Mouse (Mus musculus) WW6 (cell line): ENCODE measurements around the gene Csf2.
"Not testable (repeated sequence)": the region's sequence is repeated elsewhere in the genome, so short reads cannot be mapped to it uniquely, and the experiment has no call there.

Source experiments
- DNase-seq: peaks from one replicate; pipeline ENCODE4 v3.0.0-alpha.2; 2013; ENCODE audit warnings: low read depth, low spot score

Csf2 gene

GRCm38 (mm10) chr11:54248940-54249717 lies at the start of gene Csf2:
Gene Csf2 (minus strand): TSS chr11:54249667.
- no peak for DNase-seq

DNA sequence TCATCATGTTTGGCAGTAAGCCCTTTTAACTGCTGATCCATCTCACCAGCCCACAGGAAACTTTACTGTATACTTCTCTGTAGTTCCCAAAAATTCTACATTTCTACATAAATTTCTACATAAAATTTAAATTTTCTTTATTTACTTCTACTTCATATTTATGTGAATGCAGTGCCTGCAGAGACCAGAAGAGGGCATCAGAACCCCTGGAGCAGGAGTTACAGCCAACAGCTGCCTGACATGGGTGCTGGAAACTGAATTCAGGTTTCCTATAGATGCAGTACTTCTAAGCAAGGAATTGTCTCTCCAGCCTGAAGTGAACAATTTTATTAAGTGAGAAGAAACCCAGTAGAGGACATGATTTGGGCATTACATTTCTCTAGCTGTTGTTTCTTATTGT lies 49.3 kb upstream of the Csf2 start:
- DNase-seq = no peak

- DNase-seq = not testable (repeated sequence)
Observed at GRCm38 (mm10) chr11:54297471-54297870, 48.0 kb upstream of the Csf2 start.

DNA sequence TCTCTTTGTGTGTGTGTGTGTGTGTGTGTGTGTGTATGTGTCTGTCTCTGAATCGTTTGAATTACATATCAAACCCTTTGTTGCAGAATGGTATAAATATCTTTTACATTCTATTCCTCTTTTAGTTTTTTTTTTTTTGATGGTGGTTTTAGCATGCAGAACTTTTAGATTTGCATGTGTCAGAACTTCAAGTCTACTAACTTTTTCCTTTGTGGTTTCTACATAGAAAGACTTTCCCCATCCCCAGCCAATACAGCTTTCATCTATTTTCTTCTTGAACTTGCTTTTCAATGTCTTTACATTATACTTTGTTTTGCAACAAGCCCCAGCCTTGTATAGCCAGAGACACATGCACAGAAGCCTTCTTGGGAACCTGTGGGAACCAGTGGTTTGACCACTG lies 47.3 kb upstream of the Csf2 start:
- no peak for DNase-seq

DNA sequence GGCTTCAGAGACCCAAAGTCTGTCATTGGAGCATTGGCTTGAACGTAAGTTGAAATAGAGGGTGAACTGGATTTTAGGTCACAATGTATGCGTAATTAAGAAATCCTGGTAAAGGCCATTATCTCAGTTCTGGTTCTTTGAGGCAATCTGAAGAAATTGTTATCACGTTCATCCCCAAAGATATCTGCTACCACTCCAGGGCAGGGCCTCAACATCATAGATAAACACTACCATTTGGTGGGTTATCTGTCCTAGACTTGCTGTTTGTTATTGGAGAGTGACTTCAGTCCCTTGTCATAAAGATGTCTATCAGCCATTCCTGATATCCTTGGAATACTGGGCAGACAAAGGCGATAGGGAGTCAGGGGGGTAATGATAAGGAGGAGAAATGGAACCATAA lies 46.5 kb upstream of the Csf2 start:
- no peak for DNase-seq

GRCm38 (mm10) chr11:54293980-54294807 lies 44.7 kb upstream of the Csf2 start:
- DNase-seq = no peak

DNA sequence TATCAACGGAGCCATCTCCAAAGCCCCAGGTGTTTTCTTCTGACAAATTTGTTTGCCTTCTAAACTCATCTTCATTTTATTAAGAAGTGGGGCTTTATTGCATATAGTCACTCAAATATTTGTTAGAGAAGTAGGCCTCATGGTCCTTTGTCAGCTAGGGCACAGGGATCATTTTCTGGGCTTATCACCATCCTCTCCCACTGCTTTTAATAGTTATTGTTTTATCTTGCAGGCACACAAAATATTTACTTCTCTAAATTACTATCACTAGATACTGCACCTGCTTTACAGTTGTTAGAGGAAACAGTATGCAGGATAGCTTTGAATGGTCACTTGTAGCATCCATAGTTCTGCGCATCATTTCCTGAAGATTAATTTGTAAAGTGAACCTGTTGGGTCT lies 42.7 kb upstream of the Csf2 start:
- no peak for DNase-seq

- DNase-seq = no peak
Observed at GRCm38 (mm10) chr11:54287821-54288453, 38.5 kb upstream of the Csf2 start.

DNA sequence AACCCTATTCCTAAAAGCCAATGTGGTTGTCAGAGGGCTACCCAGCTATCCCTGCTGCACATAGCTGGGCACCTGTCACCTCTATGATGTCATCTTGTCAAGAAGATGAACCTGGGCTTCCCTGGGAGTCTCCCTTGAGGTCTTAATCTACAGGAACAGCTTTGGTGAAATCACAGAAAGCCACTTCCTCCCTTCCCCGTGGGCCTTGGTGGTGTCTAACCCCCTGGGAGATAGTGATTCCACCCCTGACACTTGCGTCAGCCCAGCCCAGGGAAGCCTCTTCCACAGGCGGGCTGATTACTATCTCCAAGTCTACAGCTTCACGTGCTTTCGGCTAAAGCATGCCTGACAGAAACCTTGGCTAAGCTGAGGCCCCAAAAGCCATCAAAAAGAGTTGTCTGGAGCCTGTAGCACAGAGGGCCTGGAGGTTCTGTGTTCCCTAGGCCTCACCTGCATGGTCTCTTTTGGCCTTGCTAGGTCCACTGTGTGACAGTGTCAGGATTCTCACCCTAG lies 22.0 kb upstream of the Csf2 start:
- no peak for DNase-seq

GRCm38 (mm10) chr11:54269191-54269896 lies 19.9 kb upstream of the Csf2 start:
- no peak for DNase-seq

- DNase-seq = no peak
Observed at GRCm38 (mm10) chr11:54267177-54267576, 17.7 kb upstream of the Csf2 start, which contains the start of gene Il3. Gene Il3 (minus strand): TSS chr11:54267277.

DNA sequence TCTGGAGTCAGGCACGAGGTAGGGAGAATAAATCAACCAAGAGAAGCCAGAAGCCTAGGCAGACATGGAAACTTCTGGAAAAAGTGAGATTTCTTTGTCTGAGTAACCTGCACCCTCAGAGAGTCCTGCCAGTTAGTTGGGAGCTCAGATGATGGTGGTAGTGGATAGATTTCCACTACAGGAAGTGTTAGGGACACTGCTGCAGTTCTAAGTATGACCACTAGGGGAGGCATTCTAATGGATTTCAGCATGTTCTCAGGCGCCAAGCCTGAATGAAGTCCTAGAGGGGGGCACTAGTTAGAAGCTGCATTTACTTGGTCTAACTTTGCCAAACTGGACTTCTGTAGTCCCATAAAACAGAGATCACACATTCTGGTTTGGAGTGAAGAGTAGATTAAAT lies 15.1 kb upstream of the Csf2 start:
- peak; percentile 31 for DNase-seq

DNA sequence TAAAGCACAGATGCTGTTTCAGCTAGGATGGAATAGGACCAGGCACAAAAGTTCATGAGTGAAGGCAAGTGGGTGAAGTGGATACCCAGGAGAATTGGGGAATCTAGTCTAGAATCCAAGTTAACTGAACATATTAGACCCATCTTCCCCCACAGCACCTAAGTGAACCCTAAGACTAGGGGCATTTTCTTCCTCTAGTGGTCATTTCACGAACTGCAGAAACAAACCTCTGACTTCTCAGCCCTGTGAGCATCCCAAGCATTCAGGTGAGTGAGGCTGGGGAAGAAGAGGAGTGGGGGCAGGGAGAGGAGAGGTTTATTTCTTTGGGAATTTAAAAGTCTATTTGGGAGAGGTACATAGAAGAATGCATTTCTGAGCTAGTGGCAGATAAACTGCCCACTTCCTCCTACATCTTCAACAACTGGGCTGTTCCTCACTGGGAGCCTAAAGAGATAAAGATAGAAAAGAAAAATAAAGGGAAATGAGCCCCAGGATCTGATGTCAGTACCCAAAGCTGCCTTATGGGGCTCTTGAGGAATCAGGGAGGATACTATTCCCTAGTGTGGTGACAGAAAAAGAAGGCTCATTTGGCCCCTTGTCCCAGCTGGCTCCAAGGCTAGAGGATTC lies 14.1 kb upstream of the Csf2 start:
- peak; percentile 33 for DNase-seq

DNA sequence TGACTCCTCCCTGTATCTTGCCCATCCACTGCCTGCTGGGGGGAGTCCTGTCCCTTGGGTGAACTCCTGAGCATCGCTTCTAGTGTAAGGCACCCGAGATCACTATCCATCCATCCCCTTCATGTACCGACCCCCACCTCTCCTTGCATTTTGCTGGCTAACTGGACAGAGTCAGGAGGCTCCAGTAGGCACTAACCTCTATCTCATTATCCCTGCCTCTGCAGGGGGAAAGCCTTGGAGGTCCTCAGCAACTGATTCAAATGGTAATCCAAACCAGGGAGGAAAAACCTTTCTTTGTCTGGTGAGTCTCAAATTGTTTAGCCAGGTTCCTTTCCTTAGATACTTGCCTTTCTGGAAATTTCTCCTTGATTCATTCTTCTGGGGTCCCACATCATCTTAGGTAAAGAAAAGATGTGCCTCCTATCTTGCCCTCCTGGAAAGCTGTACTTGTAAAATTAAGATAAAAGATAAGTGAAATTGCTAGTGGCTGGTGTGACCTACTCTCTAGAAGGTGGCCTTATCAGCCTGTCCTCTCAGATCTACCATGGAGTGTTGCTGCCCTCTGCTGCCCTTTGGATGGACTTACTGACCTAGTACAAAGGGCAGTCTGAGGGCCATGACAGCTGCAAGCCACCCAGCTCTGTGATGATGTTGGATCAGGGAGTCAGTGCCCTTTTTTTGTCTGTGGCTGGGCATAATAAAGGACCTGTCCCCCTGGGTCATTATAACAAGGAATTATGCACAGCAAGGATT lies 7.3 kb upstream of the Csf2 start:
- peak; percentile 14 for DNase-seq

GRCm38 (mm10) chr11:54254114-54254513 lies 4.6 kb upstream of the Csf2 start:
- DNase-seq = no peak

DNA sequence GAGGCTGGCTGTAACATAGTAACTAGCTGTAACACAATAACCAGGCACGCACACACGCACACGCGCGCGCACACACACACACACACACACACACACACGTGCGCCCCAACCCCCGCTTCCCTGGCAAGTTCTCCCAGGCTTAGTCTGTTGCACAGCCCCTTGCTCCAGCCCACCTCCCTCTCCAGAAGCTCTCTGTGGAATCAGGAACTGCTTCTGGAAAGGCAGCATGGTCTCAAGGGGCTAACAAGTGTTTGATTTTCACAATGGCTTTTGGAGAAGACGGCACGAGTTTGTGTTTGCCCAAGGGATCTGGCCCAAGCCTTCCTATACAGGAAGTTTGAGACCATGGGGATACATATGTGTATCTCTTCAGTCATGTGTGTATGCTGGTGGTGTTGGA lies 1.1 kb upstream of the Csf2 start:
- DNase-seq = no peak

DNA sequence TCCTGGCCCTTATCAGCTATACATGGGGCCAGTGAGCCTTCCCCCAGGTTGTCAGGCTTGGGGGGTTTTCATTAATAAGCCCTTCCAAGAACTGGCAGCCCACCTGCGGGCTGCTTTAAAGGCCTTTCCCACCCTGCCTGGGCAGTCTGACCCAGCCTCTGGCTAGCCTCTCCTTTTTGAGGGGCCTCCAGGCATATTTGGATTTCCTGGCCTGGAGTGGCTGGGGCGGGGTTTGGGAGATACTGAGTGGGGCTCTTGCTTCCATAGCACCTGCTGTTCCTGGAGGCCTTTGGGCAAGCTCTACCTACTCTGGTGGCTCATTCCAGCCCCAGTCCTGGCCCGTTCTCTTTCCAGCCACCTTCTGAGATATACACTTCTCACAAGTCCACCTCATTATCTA lies 281 bp upstream of the Csf2 start:
- no peak for DNase-seq

GRCm38 (mm10) chr11:54247251-54247950 lies 2.1 kb downstream of the Csf2 start:
- no peak for DNase-seq

DNA sequence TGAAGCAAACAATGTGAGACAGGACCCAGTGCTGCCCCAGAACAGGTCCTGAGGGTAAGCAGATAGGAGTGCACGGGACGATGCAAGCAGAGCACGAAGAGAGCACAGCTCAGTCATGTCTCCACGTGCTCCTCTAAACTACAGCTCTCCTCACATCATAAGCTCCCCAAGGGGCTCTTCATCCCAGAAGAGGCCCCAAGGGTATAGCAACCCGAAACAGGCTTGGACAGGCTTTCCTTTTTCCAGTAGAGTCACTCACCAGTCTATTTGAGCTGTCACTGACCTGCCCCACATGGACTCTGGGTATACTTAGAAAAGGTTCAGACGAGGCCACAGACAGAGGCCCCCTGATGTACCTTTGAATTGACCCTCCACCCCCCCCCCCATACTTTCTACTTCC lies 5.0 kb downstream of the Csf2 start:
- DNase-seq = no peak

- DNase-seq = no peak
Observed at GRCm38 (mm10) chr11:54242494-54242893, 7.0 kb downstream of the Csf2 start.
